Mouse (Mus musculus) right cerebral cortex, postnatal 4 days (tissue): ENCODE data around the gene Rnf144b.

Source experiments
- DNase-seq: peaks from one replicate; pipeline ENCODE4 v3.0.0-alpha.2; 2022

The Rnf144b gene

DNA sequence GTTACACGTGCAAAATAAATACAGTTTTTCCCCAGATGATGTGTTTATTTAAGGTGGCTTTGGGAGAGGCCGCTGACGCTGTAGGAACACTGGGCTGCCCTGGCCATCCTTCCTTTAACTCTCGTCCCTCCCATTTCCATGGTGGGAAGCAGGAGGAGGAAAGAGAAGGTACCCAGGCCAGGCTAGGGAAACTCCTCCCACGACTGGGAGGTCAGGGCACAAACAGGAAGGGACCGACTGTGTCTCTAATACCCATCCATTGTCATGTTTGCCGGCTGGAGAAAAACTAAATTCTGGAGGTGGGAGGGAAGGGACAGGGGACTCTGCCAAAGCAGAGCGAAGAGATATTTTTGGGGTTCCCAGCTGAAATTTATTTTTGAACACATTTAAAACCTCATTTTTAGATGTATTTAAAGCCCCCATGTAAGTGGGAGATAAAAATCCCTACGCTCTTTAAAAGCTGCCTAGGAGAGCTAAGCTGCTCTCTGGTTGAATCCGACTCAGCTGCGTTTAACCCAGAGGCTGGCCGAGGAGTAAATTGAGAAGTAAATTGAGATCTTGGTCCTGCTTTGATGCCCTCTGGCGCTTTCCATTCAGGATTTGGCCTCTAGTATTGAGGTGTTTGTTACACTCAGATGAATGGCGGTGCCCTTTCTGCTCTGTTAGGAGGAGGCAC lies 102.3 kb downstream of the Rnf144b start:
- DNase-seq = no peak

DNA sequence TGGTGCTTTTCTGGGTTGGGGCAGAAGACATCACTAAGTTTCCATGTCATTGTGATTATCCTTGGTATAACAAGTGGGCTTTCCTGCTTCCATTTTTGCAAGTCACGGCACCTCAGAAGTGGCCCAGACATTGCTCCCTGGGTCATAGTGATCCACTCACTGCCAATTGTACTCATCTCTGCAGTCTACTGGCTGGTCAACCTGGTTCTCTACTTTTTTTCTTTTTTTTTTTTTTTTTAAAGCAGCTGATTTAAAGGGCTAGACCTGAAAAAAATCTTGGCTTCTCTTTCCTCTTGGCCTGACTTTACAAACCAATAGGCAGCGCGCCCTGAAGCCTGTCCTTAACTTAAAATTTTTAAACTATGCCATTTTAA lies 102.9 kb downstream of the Rnf144b start:
- DNase-seq = no peak

DNA sequence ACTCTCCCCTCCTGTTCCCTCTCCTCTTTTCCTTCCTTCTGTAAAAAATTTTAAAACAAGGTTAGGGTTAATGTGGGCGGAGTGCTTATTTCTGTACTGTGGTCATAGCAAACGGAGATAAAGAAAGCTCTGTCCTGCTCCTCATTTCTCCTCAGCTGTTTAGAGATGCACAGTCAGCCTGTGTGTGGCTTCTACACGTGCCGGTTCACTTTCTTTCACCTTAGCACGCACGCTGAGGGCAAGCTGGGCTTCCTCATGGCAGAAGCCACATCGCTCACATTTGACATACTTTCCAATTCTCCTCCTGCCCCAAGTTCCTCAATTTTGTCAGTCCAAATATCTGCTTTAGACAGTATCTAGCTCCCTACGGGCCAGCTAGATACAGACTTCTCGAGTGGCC lies 103.3 kb downstream of the Rnf144b start:
- no peak for DNase-seq

DNA sequence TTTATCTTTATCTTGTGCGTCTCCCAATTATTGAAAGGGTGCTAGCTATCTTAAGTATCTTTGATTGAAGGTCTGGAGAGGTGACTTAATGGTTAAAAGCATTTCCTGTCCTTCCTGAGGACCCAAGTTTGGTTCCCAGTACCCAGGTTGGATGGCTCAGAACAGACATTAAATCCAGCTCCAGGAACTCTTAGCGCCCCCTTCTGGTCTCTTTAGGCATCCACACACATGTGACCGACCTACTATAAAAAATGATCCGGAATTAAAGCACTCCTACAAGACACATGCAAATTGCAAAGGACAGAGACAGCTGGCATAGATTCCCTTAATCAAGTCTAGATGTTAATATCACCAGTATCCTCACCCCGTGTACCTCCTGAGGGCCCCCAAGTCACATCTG lies 104.1 kb downstream of the Rnf144b start:
- DNase-seq = no peak

DNA sequence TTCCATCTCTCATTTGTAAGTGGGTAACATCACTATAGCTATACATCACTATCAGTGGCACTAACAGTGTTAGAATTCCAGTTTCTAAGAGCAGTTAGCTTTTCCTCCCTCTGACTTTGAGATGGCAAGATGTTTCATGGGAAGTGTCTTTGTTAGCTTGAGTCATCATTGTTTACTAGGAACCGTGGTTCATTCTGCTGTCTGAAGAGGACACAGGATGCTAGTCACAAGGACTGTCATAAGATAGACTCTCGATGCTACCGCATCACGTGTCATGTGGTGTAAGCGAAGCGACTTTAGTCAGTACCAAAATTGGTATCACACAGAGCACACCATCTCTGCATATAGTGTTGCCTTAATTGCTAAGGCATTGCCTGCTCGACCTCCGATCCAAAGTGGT lies 105.7 kb downstream of the Rnf144b start:
- no peak for DNase-seq

- DNase-seq = no peak
Measured at GRCm38 (mm10) chr13:47228626-47229190, 106.3 kb downstream of the Rnf144b start.

DNA sequence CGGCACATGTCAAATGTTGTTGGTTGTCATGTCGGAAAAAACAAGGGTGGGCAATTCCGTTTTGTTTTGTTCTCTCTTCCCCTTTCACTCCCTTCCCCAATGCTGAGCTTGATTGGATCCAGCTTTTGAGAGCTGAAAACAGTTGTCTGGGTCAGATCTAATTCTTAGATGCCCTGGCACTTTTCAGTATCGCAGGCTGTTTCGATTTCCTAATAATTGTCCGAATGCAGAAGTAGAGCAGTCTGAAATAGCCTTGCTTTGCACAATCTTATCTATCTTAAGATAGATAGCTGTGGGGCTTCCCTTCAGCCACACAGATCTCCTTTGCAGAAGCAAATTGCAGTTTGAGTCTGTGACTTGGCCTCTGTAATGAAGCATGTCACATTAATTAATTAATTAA lies 109.7 kb downstream of the Rnf144b start:
- no peak for DNase-seq

GRCm38 (mm10) chr13:47237376-47237775 lies 114.9 kb downstream of the Rnf144b start:
- DNase-seq = no peak

DNA sequence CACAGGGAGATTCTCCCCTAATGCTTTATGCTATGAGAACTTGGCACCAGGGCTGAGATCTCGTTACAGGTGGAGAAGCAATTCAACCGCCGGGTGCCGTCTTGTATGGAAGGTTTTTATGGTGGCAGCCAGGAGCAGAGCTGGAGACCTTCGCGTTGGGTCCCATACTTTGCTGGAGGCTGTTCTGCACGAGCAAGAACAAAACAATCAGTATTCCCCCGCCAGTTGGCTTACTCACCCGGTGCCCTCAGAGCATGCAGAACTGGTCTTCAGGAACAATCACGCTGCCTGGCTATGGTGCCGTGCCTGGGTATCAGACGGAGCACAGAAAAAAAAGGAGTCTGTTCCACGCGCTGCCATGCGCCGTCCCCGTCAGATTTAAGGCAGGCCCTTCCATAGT lies 115.7 kb downstream of the Rnf144b start:
- DNase-seq = no peak

DNA sequence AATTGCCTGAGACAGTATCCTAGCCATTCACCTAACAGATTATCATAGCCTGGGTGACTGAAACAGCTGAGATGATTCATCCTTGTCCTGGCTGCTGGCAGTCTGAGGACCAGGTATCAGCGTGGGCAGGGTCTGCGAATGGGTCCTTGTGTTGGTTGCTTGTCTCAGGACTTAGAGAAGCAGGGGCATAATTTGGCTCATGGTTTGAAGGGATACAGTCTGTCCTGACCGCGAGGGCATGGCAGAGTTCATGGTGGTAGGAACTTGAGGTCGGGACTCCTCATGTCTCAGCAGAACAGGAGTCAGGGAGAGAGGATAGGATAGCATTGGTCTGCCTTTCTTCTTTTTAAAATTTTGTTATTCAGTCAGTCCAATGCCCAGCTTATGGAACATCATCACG lies 121.1 kb downstream of the Rnf144b start:
- DNase-seq = no peak

DNA sequence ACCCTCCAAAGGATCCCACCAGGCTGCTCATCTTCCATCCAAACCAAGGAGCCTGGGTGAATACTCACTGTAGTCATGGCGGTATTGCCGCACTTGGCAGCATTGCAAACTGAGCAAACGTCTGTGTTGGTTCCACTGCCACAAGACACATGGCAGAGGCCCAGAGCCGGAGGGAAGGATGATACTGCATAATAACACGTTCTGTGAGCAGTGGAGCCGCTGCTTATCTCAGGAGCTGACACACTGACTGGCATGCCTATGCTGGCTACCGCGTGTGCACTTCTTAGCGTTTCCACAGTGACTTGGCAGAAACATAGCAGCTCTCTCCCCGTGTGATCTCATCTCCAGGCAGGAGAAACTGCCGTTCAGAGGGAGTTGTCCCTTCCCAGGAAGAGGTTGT lies 122.3 kb downstream of the Rnf144b start:
- DNase-seq = peak; percentile 82

GRCm38 (mm10) chr13:47246459-47246858 lies 124.0 kb downstream of the Rnf144b start:
- DNase-seq = no peak

- no peak for DNase-seq
Measured at GRCm38 (mm10) chr13:47247156-47247800, 124.8 kb downstream of the Rnf144b start.

GRCm38 (mm10) chr13:47248289-47249010 lies 126.0 kb downstream of the Rnf144b start:
- no peak for DNase-seq

- no peak for DNase-seq
Measured at GRCm38 (mm10) chr13:47250615-47251014, 128.2 kb downstream of the Rnf144b start.

GRCm38 (mm10) chr13:47251114-47251764 lies 128.8 kb downstream of the Rnf144b start:
- no peak for DNase-seq

- no peak for DNase-seq
Measured at GRCm38 (mm10) chr13:47253711-47254110, 131.3 kb downstream of the Rnf144b start.

DNA sequence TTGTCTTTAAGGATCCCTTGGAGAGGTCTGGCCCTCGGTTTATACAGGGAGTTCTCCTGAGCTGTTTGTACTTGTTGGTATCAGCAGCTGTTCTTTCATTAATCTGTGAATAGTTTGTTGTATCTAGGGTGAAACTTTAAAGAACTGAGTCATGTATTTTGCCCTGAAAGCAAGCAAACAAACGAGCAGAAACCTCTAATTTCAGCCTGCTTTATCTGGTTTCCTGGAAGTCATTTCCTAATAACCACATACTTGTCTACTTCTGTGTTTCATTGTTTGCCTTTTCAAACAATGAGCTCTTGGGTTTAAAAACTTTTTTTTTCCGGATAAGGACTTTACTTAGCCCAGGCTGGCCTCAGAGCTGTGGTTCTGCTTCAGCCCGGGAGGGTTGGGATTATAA lies 136.8 kb downstream of the Rnf144b start:
- no peak for DNase-seq

- no peak for DNase-seq
Measured at GRCm38 (mm10) chr13:47261961-47262360, 139.5 kb downstream of the Rnf144b start.

- no peak for DNase-seq
Measured at GRCm38 (mm10) chr13:47264382-47264781, 141.9 kb downstream of the Rnf144b start.

- DNase-seq = no peak
Measured at GRCm38 (mm10) chr13:47266411-47266810, 144.0 kb downstream of the Rnf144b start.

DNA sequence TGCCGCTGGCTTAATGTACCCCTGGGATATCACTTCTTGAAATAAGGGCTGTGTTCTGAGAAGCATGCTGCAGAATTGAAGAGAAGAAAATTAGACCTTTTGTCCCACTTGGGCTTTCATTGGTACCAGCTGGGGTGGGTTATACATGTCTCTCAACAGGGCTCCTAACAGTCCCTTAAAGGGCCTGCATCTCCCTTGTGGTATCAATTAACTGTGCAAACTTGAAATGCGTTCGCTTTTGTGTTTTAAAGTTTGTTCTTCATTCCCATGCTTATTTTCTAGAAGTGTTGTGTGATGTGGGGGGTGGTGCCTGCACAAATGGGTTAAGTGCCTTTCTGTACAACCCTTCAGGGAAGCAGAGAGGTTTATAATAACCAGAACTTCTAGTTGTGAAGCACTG lies 145.8 kb downstream of the Rnf144b start:
- no peak for DNase-seq

- no peak for DNase-seq
Measured at GRCm38 (mm10) chr13:47272928-47273327, 150.5 kb downstream of the Rnf144b start.
